Mouse (Mus musculus) olfactory bulb, adult 2 months (tissue): ENCODE data around the gene Ndufb2.

Experiments used
- CTCF ChIP-seq: fragments of 200-500 bp; IDR thresholded peaks from 2 replicates; pipeline ENCODE4 v1.5.1; 2012; ENCODE audit warnings: low read depth, mild to moderate bottlenecking, low read length, moderate library complexity; ENCODE audit not compliant: insufficient read depth
- POLR2A ChIP-seq: fragments of 200-500 bp; IDR thresholded peaks from 2 replicates; pipeline ENCODE4 v1.6.1; 2012; ENCODE audit warnings: mild to moderate bottlenecking, low read depth, low read length, moderate library complexity; ENCODE audit not compliant: insufficient read depth

DNA sequence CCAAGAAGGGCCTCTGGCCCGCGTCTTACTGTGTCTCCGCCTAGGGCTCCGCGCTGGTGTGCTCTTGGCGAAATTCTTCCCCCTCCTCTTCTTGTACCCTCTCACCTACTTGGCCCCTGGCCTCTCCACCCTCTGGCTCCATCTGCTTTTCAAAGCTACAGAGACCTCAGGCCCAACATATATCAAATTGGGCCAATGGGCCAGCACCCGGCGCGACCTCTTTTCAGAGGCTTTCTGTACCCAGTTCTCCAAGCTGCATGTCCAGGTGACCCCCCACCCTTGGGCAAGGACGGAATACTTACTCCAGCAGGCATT lies 17.9 kb upstream of the Ndufb2 start:
- no peak for TF ChIP-seq POLR2A
- TF ChIP-seq CTCF = no peak
